Mouse (Mus musculus) embryonic facial prominence, embryonic 12.5 days (tissue): Measurements from ENCODE around the gene Emid1. TPM values are rescaled to one million over a fixed set of nuclear protein-coding genes. Genes with fewer than 3 reads are reported as not detected.
A peak's percentile ranks its signal among the peaks of the same experiment; 100 is the strongest.
"Not testable (repeated sequence)": the region's sequence is repeated elsewhere in the genome, so short reads cannot be mapped to it uniquely, and the experiment has no call there.

Experiments used
- ATAC-seq: fragments of 200-750 bp; cut with Nextera tagmentation; 2 replicates; pipeline ENCODE4 v1.8.0; 2017; ENCODE audit not compliant: insufficient number of reproducible peaks, insufficient read depth, low FRiP score, low TSS enrichment
- H3K27ac ChIP-seq: fragments of 300-500 bp; sonication (generic); 2 replicates; pipeline ENCODE4 v1.5.1; 2016; ENCODE audit warnings: mild to moderate bottlenecking
- H3K27me3 ChIP-seq: fragments of 300-500 bp; sonication (generic); 2 replicates; pipeline ENCODE4 v1.6.1; 2016; ENCODE audit warnings: mild to moderate bottlenecking, moderate library complexity
- H3K36me3 ChIP-seq: fragments of 300-500 bp; sonication (generic); 2 replicates; pipeline ENCODE4 v1.6.1; 2016; ENCODE audit warnings: mild to moderate bottlenecking
- H3K4me1 ChIP-seq: fragments of 300-500 bp; sonication (generic); 2 replicates; pipeline ENCODE4 v1.6.1; 2016
- H3K4me2 ChIP-seq: fragments of 300-500 bp; sonication (generic); replicated peaks from 2 replicates; pipeline ENCODE4 v1.6.1; 2016; ENCODE audit warnings: mild to moderate bottlenecking, moderate library complexity
- H3K4me3 ChIP-seq: fragments of 300-500 bp; sonication (generic); 2 replicates; pipeline ENCODE4 v1.5.1; 2016; ENCODE audit warnings: mild to moderate bottlenecking
- H3K9ac ChIP-seq: fragments of 300-500 bp; sonication (generic); 2 replicates; pipeline ENCODE4 v1.6.1; 2016; ENCODE audit warnings: mild to moderate bottlenecking, moderate library complexity
- H3K9me3 ChIP-seq: fragments of 300-500 bp; sonication (generic); 2 replicates; pipeline ENCODE4 v1.6.1; 2016; ENCODE audit warnings: mild to moderate bottlenecking, moderate library complexity
- WGBS: fragments of 180-500 bp; shearing (Covaris S2); methylation state at CpG from one replicate; pipeline ENCODE4 v1.1.7; 2016; 5-methylcytosine and 5-hydroxymethylcytosine counted together
- polyA plus RNA-seq: library from polyadenylated mRNA; unstranded; fragments of >200 nt; fragmentation: Nextera tagmentation; extraction: Ambion mirVana; gene quantifications from 2 replicates; pipeline ENCODE4 v1.2.1, GENCODE M21; 2016

The Emid1 gene
- polyA plus RNA-seq, 1 experiment from 2014 or later: 27.9 TPM

GRCm38 (mm10) chr11:5101641-5102040 is 50.4 kb downstream of the Emid1 start:
- H3K4me3 ChIP-seq: no peak overlapping the region
- ATAC-seq: no peak

GRCm38 (mm10) chr11:5100801-5101200 is 51.3 kb downstream of the Emid1 start:
- Histone ChIP-seq H3K9me3 (no peaks in the 10 kb centered on the region), H3K27me3 (no peaks in the 10 kb centered on the region), H3K4me3 (peak overlapping the region; percentile 69), H3K9ac (no peak overlapping the region; the same call in 1 of the 2 replicates), H3K4me1 (peaks cover 25% of the 10 kb centered on the region), H3K4me2 (peak overlapping the region; percentile 58), H3K27ac (no peak overlapping the region), H3K36me3 (peaks cover 19% of the 10 kb centered on the region)
- 47% methylated on average over 5 of the region's 5 CpGs for WGBS
- no peak for ATAC-seq

More at GRCm38 (mm10) chr11:5101641-5102040, 50.4 kb downstream of the Emid1 start:
- Histone ChIP-seq H3K4me2 (no peak overlapping the region), H3K4me1 (peaks cover 20% of the 10 kb centered on the region), H3K9me3 (no peaks in the 10 kb centered on the region), H3K36me3 (peaks cover 19% of the 10 kb centered on the region), H3K9ac (no peak overlapping the region), H3K27ac (no peak overlapping the region), H3K27me3 (no peaks in the 10 kb centered on the region)
- 79% methylated on average over 6 of the region's 6 CpGs for WGBS

GRCm38 (mm10) chr11:5100283-5100682 is 51.8 kb downstream of the Emid1 start:
- Histone ChIP-seq H3K4me3 (peak overlapping the region; percentile 69), H3K36me3 (peaks cover 19% of the 10 kb centered on the region), H3K9me3 (no peaks in the 10 kb centered on the region), H3K4me2 (peak overlapping the region; percentile 58), H3K4me1 (peaks cover 25% of the 10 kb centered on the region), H3K27me3 (no peaks in the 10 kb centered on the region), H3K27ac (peak overlapping the region; percentile 97), H3K9ac (peak overlapping the region; percentile 90)
- ATAC-seq: no peak
- under 1% methylated on average over 7 of the region's 7 CpGs for WGBS

- WGBS: 1% methylated on average over 31 of the region's 31 CpGs
Measured at GRCm38 (mm10) chr11:5099576-5100183, 52.4 kb downstream of the Emid1 start.

GRCm38 (mm10) chr11:5098736-5099542 is 53.1 kb downstream of the Emid1 start, which contains the start of the genes Rhbdd3 and Ewsr1:
Gene Rhbdd3 (plus strand): TSS chr11:5098926.
Gene Ewsr1 (minus strand): TSS chr11:5099266.
- peaks cover 25% of the 10 kb centered on the region for H3K4me1 ChIP-seq
- peaks cover 12% of the 10 kb centered on the region; the same call in 1 of the 2 replicates for H3K36me3 ChIP-seq
- peak within 1 kb of the TSS; percentile 69 for H3K4me3 ChIP-seq
- H3K27ac ChIP-seq: peak within 1 kb of the TSS; percentile 97
- H3K27me3 ChIP-seq: no peaks in the 10 kb centered on the region
- ATAC-seq: peak; percentile 85
- WGBS: under 1% methylated on average over 90 of the region's 92 CpGs
- peak within 1 kb of the TSS; percentile 90 for H3K9ac ChIP-seq
- no peaks in the 10 kb centered on the region for H3K9me3 ChIP-seq
- peak within 1 kb of the TSS; percentile 83 for H3K4me2 ChIP-seq

More at GRCm38 (mm10) chr11:5099576-5100183, 52.4 kb downstream of the Emid1 start:
- peak overlapping the region; percentile 90 for H3K9ac ChIP-seq
- H3K4me1 ChIP-seq: peaks cover 25% of the 10 kb centered on the region
- H3K36me3 ChIP-seq: peaks cover 18% of the 10 kb centered on the region
- no peaks in the 10 kb centered on the region for H3K9me3 ChIP-seq
- H3K4me2 ChIP-seq: peak overlapping the region; percentile 58
- ATAC-seq: peak; percentile 81
- no peaks in the 10 kb centered on the region for H3K27me3 ChIP-seq
- H3K27ac ChIP-seq: peak overlapping the region; percentile 97
- peak overlapping the region; percentile 69 for H3K4me3 ChIP-seq

GRCm38 (mm10) chr11:5098035-5098735 is 53.9 kb downstream of the Emid1 start:
- H3K4me3 ChIP-seq: peak overlapping the region; percentile 69
- no peaks in the 10 kb centered on the region for H3K9me3 ChIP-seq
- peaks cover 25% of the 10 kb centered on the region for H3K4me1 ChIP-seq
- ATAC-seq: 0 out of 2 replicates have a peak, but pooled peaks have one; percentile 13
- H3K36me3 ChIP-seq: peaks cover 11% of the 10 kb centered on the region; the same call in 1 of the 2 replicates
- no peaks in the 10 kb centered on the region for H3K27me3 ChIP-seq
- H3K4me2 ChIP-seq: peak overlapping the region; percentile 83
- peak overlapping the region; percentile 90 for H3K9ac ChIP-seq
- peak overlapping the region; percentile 97 for H3K27ac ChIP-seq
- WGBS: under 1% methylated on average over 44 of the region's 44 CpGs

GRCm38 (mm10) chr11:5096480-5097020 is 55.5 kb downstream of the Emid1 start:
- H3K4me3 ChIP-seq: peak overlapping the region; percentile 69

GRCm38 (mm10) chr11:5095877-5096276 is 56.2 kb downstream of the Emid1 start:
- 73% methylated on average over 5 of the region's 5 CpGs for WGBS
- H3K27ac ChIP-seq: no peak overlapping the region
- H3K36me3 ChIP-seq: peaks cover 20% of the 10 kb centered on the region
- ATAC-seq: no peak
- H3K9me3 ChIP-seq: no peaks in the 10 kb centered on the region
- no peaks in the 10 kb centered on the region for H3K27me3 ChIP-seq
- peaks cover 19% of the 10 kb centered on the region for H3K4me1 ChIP-seq
- no peak overlapping the region for H3K9ac ChIP-seq
- H3K4me3 ChIP-seq: no peak overlapping the region
- H3K4me2 ChIP-seq: peak overlapping the region; percentile 14; the same call in 1 of the 2 replicates

More at GRCm38 (mm10) chr11:5096480-5097020, 55.5 kb downstream of the Emid1 start:
- Histone ChIP-seq H3K4me2 (peak overlapping the region; percentile 83), H3K27ac (no peak overlapping the region), H3K27me3 (no peaks in the 10 kb centered on the region), H3K36me3 (peaks cover 18% of the 10 kb centered on the region), H3K9ac (peak overlapping the region; percentile 90), H3K9me3 (no peaks in the 10 kb centered on the region), H3K4me1 (peaks cover 25% of the 10 kb centered on the region)
- WGBS: 71% methylated on average over 8 of the region's 8 CpGs
- no peak for ATAC-seq

- no peaks in the 10 kb centered on the region for H3K27me3 ChIP-seq
- no peak for ATAC-seq
- no peak overlapping the region for H3K9ac ChIP-seq
- H3K9me3 ChIP-seq: no peaks in the 10 kb centered on the region
- WGBS: 61% methylated on average over 2 of the region's 2 CpGs
- no peak overlapping the region for H3K4me3 ChIP-seq
- H3K27ac ChIP-seq: no peak overlapping the region
- H3K36me3 ChIP-seq: peaks cover 54% of the 10 kb centered on the region
- peaks cover 5% of the 10 kb centered on the region for H3K4me1 ChIP-seq
- no peak overlapping the region for H3K4me2 ChIP-seq
Measured at GRCm38 (mm10) chr11:5091706-5092105, 60.4 kb downstream of the Emid1 start.

- Histone ChIP-seq H3K9me3 (no peaks in the 10 kb centered on the region), H3K4me1 (no peaks in the 10 kb centered on the region), H3K9ac (no peak overlapping the region), H3K4me3 (no peak overlapping the region), H3K4me2 (no peak overlapping the region), H3K36me3 (peaks cover 80% of the 10 kb centered on the region), H3K27ac (no peak overlapping the region), H3K27me3 (no peaks in the 10 kb centered on the region)
- no peak for ATAC-seq
- 98% methylated on average over 1 of the region's 1 CpGs for WGBS
Measured at GRCm38 (mm10) chr11:5089147-5089546, 62.9 kb downstream of the Emid1 start.

GRCm38 (mm10) chr11:5076843-5077242 is 75.2 kb downstream of the Emid1 start:
- not testable (repeated sequence) for H3K4me1 ChIP-seq, H3K27ac ChIP-seq, H3K27me3 ChIP-seq, H3K4me3 ChIP-seq, H3K9me3 ChIP-seq, ATAC-seq, H3K4me2 ChIP-seq, H3K9ac ChIP-seq
- WGBS: 86% methylated on average over 4 of the region's 5 CpGs
- peaks cover 78% of the 10 kb centered on the region for H3K36me3 ChIP-seq
